Mouse (Mus musculus) liver, embryonic 14.5 days (tissue): Measurements from ENCODE around the gene Rec8.

Experiments used
- CTCF ChIP-seq: IDR thresholded peaks from 2 replicates; pipeline ENCODE4 v1.5.1; 2016; ENCODE audit warnings: antibody characterized with exemption, low read depth, control low read depth
- EP300 ChIP-seq: IDR thresholded peaks from 2 replicates; pipeline ENCODE4 v1.6.1; 2016; ENCODE audit warnings: antibody characterized with exemption, low read depth

GRCm38 (mm10) chr14:55671833-55672740, 54.2 kb downstream of the Rec8 start, which contains the start of the genes Gmpr2 and Nedd8:
- TF ChIP-seq EP300 (no peak), CTCF (no peak)
